Mouse (Mus musculus): Measurements from ENCODE around the gene Zkscan4.
"Not testable (repeated sequence)": the region's sequence is repeated elsewhere in the genome, so short reads cannot be mapped to it uniquely, and the experiment has no call there.

Zkscan4 gene

DNA sequence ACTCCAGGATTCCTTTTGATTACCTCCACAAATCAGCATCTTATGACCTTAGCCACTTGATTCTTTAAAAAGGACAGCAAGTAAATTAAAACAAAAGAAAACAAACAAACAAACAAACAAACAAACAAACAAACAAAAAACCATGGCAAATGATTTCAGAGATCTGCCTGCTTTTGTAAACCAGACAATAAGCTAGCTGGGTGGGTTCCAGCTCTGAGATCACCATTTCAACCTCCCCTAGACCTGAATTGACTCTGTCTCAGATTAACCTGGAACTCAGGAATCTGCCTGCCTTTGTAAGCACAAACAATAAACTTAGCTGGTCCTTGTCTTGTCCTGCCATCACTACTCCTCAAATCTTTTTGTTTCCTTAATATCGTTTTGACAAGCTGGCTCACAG is 8.2 kb downstream of the Zkscan4 start:
- TF ChIP-seq GATA4 (IDR thresholded peaks at IDR 0.05; ENCODE audit: insufficient replicate concordance, low read length) = no peak

DNA sequence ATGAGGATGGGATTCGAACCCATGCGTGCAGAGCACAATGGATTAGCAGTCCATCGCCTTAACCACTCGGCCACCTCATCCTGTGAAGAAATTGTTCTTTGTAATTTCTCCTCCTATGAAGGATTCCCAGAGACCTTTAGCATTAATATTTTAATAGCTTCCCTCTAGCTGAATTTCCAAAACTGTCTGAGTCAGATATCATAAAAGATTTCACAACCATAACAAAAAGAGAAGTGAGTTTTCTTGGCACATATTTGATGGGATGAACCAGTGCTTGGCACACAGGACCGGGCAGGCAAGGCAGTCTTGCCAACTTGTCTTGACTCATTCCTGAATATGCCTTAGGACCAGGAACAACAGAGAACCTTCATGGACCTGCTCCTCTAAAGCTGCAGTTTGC is 14.1 kb downstream of the Zkscan4 start:
- no peak for TF ChIP-seq GATA4 (IDR thresholded peaks at IDR 0.05; ENCODE audit: insufficient replicate concordance, low read length)

DNA sequence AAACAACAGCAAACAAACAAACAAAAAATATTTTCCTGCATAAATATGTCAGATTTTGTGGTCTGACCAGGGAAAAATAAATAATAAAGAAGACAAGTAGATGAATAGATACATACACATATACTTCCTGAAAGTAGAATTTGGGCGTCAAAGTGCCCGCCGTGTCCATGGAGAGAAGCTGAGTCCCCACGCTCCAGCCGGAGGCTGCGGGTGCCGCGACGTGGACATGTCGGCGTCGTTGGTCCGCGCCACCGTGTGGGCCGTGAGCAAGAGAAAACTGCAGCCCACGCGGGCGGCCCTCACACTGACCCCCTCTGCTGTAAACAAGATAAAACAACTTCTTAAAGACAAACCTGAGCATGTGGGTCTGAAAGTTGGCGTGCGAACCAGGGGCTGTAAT is 16.4 kb downstream of the Zkscan4 start, which contains the start of gene AK157302:
AK157302 (plus strand) TSS at position 144 of the 400 bp plus-strand sequence.
- no peak for TF ChIP-seq GATA4 (IDR thresholded peaks at IDR 0.05; ENCODE audit: insufficient replicate concordance, low read length)

DNA sequence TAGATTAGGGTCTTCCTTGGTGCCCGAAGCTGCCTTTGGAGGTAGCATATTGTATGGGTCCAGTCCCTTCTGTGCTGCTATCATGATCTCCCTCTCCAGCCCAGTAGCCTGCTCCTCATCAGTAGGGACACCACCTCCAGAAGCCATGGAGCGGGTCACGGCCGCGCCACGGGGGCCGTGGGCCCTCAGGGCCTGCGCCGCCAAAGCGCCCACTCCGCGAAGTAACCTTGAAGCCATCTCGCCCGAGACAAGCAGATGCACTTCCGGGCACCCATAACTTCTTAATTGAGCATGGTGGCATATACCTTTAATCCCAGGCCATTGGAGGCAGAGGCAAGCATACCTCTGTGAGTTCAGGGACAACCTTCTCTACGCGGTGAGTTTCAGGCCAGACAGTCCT is 22.5 kb downstream of the Zkscan4 start, which contains the start of gene Gm11273:
Gm11273 (minus strand) TSS at position 237 of the 400 bp plus-strand sequence.
- TF ChIP-seq GATA4 (IDR thresholded peaks at IDR 0.05; ENCODE audit: insufficient replicate concordance, low read length) = not testable (repeated sequence)

DNA sequence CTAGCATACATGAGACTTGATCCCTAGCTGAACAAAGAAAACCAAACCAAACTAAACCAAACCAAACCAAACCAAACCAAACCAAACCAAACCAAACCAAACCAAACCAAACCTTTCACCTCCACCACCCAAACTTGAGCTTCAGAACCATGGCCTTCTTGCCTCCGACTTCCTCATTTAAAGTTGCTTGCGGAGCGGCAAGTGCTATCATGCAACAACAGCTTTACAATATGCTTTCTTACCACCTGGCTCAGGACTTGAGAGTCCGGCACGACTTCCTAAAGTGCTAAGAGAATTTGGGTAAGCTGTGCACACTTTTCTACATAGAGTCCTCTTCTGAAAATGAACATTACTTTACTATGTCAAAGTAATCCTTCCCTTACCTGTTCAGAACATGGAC is 23.6 kb downstream of the Zkscan4 start:
- TF ChIP-seq GATA4 (IDR thresholded peaks at IDR 0.05; ENCODE audit: insufficient replicate concordance, low read length) = no peak

DNA sequence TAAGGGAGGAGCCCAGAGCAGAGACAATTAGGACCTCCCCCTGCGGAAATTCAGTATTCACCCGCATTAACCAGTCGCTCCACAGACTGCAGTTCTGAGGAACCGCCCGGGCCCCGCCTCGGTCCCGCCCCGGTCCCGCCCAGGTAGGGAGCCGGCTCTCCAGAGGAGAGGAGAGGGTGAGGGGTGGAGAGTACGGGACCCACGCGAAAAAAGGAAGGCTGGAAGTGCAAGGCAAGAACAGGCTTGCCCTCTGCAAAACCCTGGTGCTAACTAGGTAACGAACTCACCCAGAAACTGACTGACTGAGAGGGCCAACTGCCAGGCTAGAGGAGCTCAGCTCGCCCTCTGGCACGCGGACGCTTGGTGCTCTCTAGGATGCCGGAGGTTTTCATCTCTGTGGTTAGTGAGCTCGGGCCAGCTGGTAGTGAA is 27.5 kb downstream of the Zkscan4 start:
- TF ChIP-seq GATA4 (IDR thresholded peaks at IDR 0.05; ENCODE audit: insufficient replicate concordance, low read length) = peak; percentile 22; the same call in 1 of the 2 replicates

DNA sequence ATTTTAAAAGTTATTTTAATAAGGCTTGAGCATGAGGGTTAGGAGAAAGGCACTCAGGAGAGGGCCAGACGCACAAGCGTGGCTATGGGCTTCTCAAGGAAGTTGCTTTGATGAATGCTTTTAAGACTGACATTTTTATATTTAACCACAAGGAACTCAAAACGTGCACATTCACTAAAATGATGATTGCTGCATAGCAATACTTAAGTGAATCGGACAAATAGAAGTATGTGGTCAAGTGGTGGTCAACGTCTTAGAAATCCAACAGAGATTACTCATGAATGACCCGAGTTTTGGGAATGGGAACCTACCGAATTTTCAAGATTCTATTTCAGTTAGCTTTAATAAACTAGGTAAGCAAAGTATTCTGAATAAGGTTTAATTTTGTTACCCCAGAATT is 51.4 kb downstream of the Zkscan4 start:
- no peak for TF ChIP-seq GATA4 (IDR thresholded peaks at IDR 0.05; ENCODE audit: insufficient replicate concordance, low read length)

DNA sequence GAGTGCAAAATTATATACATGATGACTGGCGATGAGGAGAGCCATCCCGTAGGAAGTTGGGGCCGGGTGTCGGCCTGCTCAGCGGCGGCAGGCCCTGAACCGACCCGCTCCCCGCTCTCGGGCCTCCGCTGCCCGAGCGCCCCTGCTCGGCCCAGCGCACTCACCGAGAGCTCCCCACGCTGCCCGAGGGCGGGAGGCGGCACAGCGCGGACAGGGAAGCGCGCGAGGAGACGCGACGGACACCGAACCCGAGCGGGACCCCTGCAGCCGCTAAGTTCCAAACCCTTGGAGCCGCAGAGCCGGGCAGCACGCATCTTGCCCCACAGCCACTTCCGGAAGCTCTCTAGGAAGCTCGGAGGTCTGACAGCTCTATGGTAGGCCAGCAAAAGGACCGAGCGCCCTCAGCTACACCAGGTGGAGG is 52.1 kb downstream of the Zkscan4 start, which contains the start of gene Zkscan8:
Zkscan8 (minus strand) TSS at position 340 of the 421 bp plus-strand sequence.
- peak; percentile 41; the same call in 1 of the 2 replicates for TF ChIP-seq GATA4 (IDR thresholded peaks at IDR 0.05; ENCODE audit: insufficient replicate concordance, low read length)

All from liver, adult (tissue).